Mouse (Mus musculus): ENCODE measurements at regions not wholly inside any gene's neighbourhood (a gene's known extent, or its start where the extent isn't known, plus 50 kb on each side); places are given as distances from the start of the nearest gene placed in this dataset.
A peak's percentile ranks its signal among the peaks of the same experiment; 100 is the strongest.

DNA sequence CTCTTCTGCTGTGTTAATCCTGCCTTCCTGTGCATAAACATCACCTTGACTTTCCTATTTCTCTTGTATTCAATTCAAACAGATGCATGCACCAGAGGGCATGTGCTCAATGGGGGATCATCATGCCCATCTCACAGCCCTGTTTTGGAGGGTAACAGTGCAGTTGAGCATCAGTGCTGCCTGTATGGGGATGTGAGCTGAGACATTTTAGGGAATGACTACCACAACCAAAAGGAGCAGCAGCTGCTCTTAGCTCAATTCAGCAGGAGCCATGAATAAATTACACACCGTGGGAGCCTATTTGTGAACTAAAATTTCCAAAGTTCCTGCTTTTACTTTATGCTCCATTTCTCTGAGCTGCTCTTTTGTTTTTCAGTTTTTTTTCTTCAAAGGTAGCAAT, 164.2 kb upstream of the Gnpda2 start:
- DNase-seq (ENCODE audit: low spot score in 2 of 2) = peak in 1 of 2 experiments; percentile 10
- H3K27ac ChIP-seq = no peak overlapping the region
- H3K4me3 ChIP-seq = no peak overlapping the region
- TF ChIP-seq CTCF (conservative IDR thresholded peaks at IDR 0.05) = no peak

- DNase-seq (ENCODE audit: low spot score in 2 of 2) = no peak
- Histone ChIP-seq H3K27ac (no peak overlapping the region), H3K4me3 (no peak overlapping the region)
- no peak for TF ChIP-seq CTCF (conservative IDR thresholded peaks at IDR 0.05)
Measured at GRCm38 (mm10) chr5:69740511-69740910, 148.4 kb upstream of the Gnpda2 start.

- Histone ChIP-seq H3K4me3 (no peak overlapping the region), H3K27ac (no peak overlapping the region)
- no peak for DNase-seq (ENCODE audit: low spot score in 2 of 2)
- no peak for TF ChIP-seq CTCF (conservative IDR thresholded peaks at IDR 0.05)
Measured at GRCm38 (mm10) chr5:69721351-69722006, 129.3 kb upstream of the Gnpda2 start.

GRCm38 (mm10) chr5:69716087-69716486, 123.9 kb upstream of the Gnpda2 start:
- H3K27ac ChIP-seq = no peak overlapping the region
- no peak for TF ChIP-seq CTCF (conservative IDR thresholded peaks at IDR 0.05)
- no peak overlapping the region for H3K4me3 ChIP-seq
- no peak for DNase-seq (ENCODE audit: low spot score in 2 of 2)

- no peak overlapping the region for H3K27ac ChIP-seq
- DNase-seq (ENCODE audit: low spot score in 2 of 2) = peak in 1 of 2 experiments; percentile 28
- TF ChIP-seq CTCF (conservative IDR thresholded peaks at IDR 0.05) = no peak
- no peak overlapping the region for H3K4me3 ChIP-seq
Measured at GRCm38 (mm10) chr5:69707099-69707498, 115.0 kb upstream of the Gnpda2 start.

- no peak overlapping the region for H3K4me3 ChIP-seq
- no peak for TF ChIP-seq CTCF (conservative IDR thresholded peaks at IDR 0.05)
- DNase-seq (ENCODE audit: low spot score in 2 of 2) = no peak
- no peak overlapping the region for H3K27ac ChIP-seq
Measured at GRCm38 (mm10) chr5:69705168-69705532, 113.0 kb upstream of the Gnpda2 start.

DNA sequence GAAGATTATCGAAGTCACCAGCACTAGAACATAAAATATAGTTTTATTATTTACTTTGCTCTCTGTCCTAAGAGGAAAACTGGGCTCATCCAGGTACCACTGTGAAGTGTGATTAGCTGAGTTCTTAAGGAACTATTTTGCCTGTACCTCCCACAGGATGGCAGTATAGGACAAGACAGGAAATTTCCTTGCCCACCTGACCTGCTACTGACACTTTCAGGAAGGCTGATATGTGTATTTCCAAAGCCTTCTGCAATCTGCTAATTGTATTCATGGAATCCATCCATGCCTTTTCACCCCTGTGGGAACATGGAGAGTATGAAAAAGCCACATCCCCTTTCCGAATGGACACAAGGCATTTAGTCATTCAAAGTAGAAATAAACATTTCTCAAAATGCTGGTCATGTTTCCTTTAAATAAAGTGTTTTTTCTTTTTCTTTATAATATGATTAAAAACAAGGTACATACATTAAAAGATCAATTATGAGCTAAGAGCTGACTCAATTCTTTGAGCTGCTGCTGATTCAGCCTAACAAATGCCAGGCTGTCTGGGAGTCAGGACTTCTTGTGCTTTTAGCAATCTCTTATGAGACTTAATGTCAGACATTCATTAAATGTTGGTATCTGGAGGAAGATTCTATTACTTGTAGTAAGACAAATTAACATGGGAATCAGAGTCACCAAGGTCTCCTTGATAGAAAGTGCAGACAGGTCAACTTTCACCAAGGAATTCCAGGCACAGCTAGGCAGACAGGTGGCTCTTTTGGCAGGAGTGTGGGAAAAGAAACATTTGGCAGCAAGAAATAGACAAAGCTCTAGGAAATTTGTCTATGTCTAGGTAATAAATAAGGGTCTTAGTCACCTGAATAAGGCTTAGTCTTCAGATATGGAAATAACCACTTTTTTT, 112.4 kb upstream of the Gnpda2 start:
- DNase-seq (ENCODE audit: low spot score in 2 of 2) = peak; percentile 34 to 47

DNA sequence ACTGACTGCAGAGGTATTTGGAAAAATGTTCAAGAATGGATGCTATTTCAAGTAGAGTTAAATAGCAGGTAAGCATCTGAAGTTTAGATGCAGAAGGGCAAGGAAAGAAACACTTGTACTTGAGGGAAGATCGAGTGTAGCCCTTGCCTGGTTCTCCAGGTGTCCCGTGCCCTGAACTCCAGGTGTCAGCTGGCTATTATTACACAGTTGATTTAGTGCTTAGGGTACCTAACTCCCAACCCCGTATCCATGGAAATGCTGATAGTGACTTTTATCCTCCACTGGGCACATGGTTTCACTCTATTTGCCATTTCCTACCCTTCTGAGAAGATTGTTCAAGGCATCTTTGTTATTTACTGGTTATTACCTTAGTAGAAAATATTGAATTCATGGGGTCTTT, 86.6 kb upstream of the Gnpda2 start:
- no peak overlapping the region for H3K4me3 ChIP-seq
- DNase-seq (ENCODE audit: low spot score in 2 of 2) = no peak
- no peak overlapping the region for H3K27ac ChIP-seq
- no peak for TF ChIP-seq CTCF (conservative IDR thresholded peaks at IDR 0.05)

More for the DNA sequence above, 112.4 kb upstream of the Gnpda2 start:
- TF ChIP-seq CTCF (conservative IDR thresholded peaks at IDR 0.05) = peak; percentile 88
- Histone ChIP-seq H3K4me3 (no peak overlapping the region), H3K27ac (peak overlapping the region; percentile 15; the same call in 1 of the 2 replicates)

DNA sequence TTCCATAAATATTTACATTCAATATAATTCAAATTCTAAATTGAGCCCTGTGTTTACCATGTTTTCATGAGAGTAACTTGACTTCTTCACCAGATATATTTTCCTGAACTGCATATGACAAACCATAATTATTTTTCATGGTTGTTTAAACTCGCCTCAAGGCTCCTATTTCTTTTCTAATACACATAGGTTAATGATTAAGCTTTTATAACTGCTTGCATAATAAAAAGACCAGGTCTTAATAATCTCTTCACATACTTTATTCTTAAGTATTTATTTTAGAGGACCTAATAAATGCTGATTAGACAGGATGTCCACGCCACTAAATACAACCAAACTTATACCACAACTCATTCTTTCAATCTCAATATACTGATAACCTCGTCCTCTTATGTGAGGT, 86.1 kb upstream of the Gnpda2 start:
- no peak overlapping the region for H3K4me3 ChIP-seq
- no peak for DNase-seq (ENCODE audit: low spot score in 2 of 2)
- no peak overlapping the region for H3K27ac ChIP-seq
- no peak for TF ChIP-seq CTCF (conservative IDR thresholded peaks at IDR 0.05)

GRCm38 (mm10) chr5:69665555-69665954, 73.4 kb upstream of the Gnpda2 start:
- peak; percentile 13 to 16 for DNase-seq (ENCODE audit: low spot score in 2 of 2)
- no peak for TF ChIP-seq CTCF (conservative IDR thresholded peaks at IDR 0.05)
- Histone ChIP-seq H3K27ac (no peak overlapping the region), H3K4me3 (no peak overlapping the region)

GRCm38 (mm10) chr5:69663961-69664360, 71.8 kb upstream of the Gnpda2 start:
- Histone ChIP-seq H3K27ac (no peak overlapping the region), H3K4me3 (no peak overlapping the region)
- no peak for TF ChIP-seq CTCF (conservative IDR thresholded peaks at IDR 0.05)
- no peak for DNase-seq (ENCODE audit: low spot score in 2 of 2)

Data from layer of hippocampus, adult 2 months (tissue).